Mouse (Mus musculus): ENCODE results near the gene Olfr547. TPM values are rescaled to one million over a fixed set of nuclear protein-coding genes. Genes with fewer than 3 reads are reported as not detected.
"Not testable (repeated sequence)": the region's sequence is repeated elsewhere in the genome, so short reads cannot be mapped to it uniquely, and the experiment has no call there.

The Olfr547 gene
- total RNA-seq (2021), result not detected
- long read RNA-seq, experiment 1, result 0 reads
- long read RNA-seq, experiment 2, result 0 reads

GRCm38 (mm10) chr7:102534449-102534848 is at the start of gene Olfr547:
Gene Olfr547, plus strand, starts transcription at chr7:102534749.
- no peak for DNase-seq (ENCODE audit: extremely low spot score in 1 of 2, low spot score in 2 of 2)
- Histone ChIP-seq H3K27ac (no peak within 1 kb of the TSS), H3K4me3 (no peak within 1 kb of the TSS)
- intact Hi-C loops (cut with DNase I), result no loop called here
- TF ChIP-seq CTCF (IDR thresholded peaks at IDR 0.05), result no peak

- intact Hi-C loops (cut with DNase I); H3K27ac ChIP-seq; H3K4me3 ChIP-seq; DNase-seq (ENCODE audit: extremely low spot score in 1 of 2, low spot score in 2 of 2): not testable (repeated sequence)
Observed at GRCm38 (mm10) chr7:102484766-102485165, 49.8 kb upstream of the Olfr547 start.

DNA sequence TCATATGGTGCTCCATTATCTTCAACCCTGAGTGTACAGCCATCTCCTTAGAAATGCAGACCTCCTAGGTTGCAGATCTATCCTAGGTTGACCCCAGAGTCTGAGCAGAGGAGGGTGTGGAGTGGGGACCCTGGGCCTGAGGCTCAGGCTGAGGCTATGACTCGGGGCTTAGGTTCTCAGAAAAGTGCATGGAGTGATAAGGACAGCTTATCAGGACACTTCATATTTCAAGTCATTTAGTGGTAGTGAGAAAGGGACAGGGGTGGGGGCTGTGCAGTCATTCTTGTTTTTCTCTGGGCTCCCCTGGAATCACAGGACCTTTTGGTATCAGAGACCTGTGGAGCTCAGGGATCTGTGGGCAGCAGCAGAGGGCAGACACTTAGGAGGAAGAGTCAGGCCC is 48.4 kb upstream of the Olfr547 start:
- no peak for TF ChIP-seq CTCF (IDR thresholded peaks at IDR 0.05)
- Histone ChIP-seq H3K27ac (no peak overlapping the region), H3K4me3 (no peak overlapping the region)
- intact Hi-C loops (cut with DNase I), result no loop called here
- DNase-seq (ENCODE audit: extremely low spot score in 1 of 2, low spot score in 2 of 2), result no peak

DNA sequence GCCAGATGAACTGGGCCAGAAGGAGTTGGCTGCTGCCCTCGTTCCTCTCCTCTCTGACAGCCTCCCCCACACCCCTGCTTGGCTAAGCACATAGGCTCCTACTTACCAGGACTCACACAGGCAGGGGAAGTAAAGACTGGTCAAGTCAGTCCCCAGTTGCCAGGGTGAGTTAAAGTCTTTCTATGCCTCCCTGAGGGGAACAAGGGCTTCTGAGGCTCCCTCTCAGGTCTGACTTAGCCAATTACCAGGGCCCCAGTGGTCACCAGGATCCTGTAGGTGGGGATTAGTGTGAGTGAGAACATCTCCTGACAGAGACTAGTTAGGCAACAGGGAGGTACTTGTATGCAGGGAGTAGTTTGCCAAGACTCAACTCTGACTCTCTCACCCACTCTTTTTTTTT is 46.4 kb upstream of the Olfr547 start, which contains the start of gene Olfr544:
Olfr544 (minus strand) TSS at position 153 of the 400 bp plus-strand sequence.
- no peak for DNase-seq (ENCODE audit: extremely low spot score in 1 of 2, low spot score in 2 of 2)
- TF ChIP-seq CTCF (IDR thresholded peaks at IDR 0.05), result no peak
- Histone ChIP-seq H3K27ac (no peak within 1 kb of the TSS), H3K4me3 (no peak within 1 kb of the TSS)
- intact Hi-C loops (cut with DNase I), result no loop called here

DNA sequence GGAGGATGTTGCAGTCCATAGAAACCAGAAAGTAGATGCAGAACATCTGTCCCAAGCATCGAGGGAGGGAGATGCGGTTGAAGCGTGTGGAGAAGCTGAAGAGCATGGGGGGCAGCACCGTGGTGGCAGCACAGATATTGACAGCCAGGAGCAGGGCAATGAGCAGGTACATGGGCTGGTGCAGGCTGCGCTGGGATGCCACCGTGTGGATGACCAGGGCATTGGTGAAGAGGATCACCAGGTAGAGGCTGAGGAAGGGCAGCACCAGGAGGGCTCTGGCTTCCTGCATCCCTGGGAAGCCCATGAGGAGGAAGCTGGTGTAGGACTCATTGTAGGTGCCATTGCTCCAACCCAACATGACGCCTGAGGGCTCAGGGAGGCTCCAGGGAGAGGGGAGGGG is 40.1 kb upstream of the Olfr547 start:
- H3K4me3 ChIP-seq; intact Hi-C loops (cut with DNase I); H3K27ac ChIP-seq; DNase-seq (ENCODE audit: extremely low spot score in 1 of 2, low spot score in 2 of 2): not testable (repeated sequence)

- intact Hi-C loops (cut with DNase I), result no loop called here
- Histone ChIP-seq H3K4me3 (no peak within 1 kb of the TSS), H3K27ac (no peak within 1 kb of the TSS)
- no peak for DNase-seq (ENCODE audit: extremely low spot score in 1 of 2, low spot score in 2 of 2)
- no peak for TF ChIP-seq CTCF (IDR thresholded peaks at IDR 0.05)
Observed at GRCm38 (mm10) chr7:102499473-102499872, 35.1 kb upstream of the Olfr547 start, which contains the start of gene Olfr545. Gene Olfr545, minus strand, starts transcription at chr7:102499573.

DNA sequence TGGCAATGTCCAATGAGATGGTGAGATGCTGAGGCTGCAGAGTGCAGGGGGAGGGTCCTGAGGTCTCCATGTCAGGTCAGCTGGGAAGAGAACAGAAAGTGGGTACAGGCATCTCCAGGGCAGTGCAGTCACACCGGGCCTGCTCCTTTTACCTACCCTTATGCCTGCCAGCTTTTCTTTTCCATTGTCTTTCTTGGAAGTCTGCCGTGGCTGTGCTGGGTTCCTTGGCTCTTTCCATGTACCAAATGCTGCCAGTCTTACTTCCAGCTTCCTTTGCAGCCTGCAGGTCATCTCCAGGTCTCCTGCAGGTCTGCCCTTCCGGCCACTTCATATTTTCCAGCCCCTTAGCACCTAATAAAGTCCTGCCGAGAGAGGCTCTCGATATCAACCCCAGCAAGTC is 32.6 kb upstream of the Olfr547 start:
- Histone ChIP-seq H3K4me3 (no peak overlapping the region), H3K27ac (no peak overlapping the region)
- intact Hi-C loops (cut with DNase I), result no loop called here
- no peak for DNase-seq (ENCODE audit: extremely low spot score in 1 of 2, low spot score in 2 of 2)
- TF ChIP-seq CTCF (IDR thresholded peaks at IDR 0.05), result no peak

DNA sequence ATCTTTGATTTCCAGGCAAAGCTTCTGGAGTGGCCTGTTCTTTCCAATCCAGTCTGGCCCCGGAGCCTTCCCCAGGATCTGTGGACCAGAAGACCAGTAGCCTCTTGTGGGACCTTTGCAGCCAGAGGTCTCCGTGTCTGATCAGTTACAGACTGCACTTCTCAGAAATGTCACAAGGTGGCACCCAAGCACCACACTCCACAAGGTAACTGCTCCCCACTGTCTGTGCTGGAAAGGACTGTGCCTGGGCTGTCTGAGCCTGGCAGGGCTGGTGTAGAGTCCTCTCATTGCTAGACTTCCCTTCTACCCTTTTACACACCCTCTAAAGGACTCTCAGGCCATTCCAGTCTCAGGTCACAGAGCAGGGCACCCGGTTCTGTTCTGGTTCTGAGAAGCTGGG is 27.7 kb upstream of the Olfr547 start:
- intact Hi-C loops (cut with DNase I), result no loop called here
- no peak overlapping the region for H3K27ac ChIP-seq
- DNase-seq (ENCODE audit: extremely low spot score in 1 of 2, low spot score in 2 of 2), result peak; percentile 68 to 80
- no peak overlapping the region for H3K4me3 ChIP-seq
- TF ChIP-seq CTCF (IDR thresholded peaks at IDR 0.05), result peak; percentile 91

GRCm38 (mm10) chr7:102508066-102508465 is 26.5 kb upstream of the Olfr547 start:
- no peak for TF ChIP-seq CTCF (IDR thresholded peaks at IDR 0.05)
- H3K4me3 ChIP-seq, result no peak overlapping the region
- H3K27ac ChIP-seq, result no peak overlapping the region
- intact Hi-C loops (cut with DNase I), result no loop called here
- DNase-seq (ENCODE audit: extremely low spot score in 1 of 2, low spot score in 2 of 2), result no peak

DNA sequence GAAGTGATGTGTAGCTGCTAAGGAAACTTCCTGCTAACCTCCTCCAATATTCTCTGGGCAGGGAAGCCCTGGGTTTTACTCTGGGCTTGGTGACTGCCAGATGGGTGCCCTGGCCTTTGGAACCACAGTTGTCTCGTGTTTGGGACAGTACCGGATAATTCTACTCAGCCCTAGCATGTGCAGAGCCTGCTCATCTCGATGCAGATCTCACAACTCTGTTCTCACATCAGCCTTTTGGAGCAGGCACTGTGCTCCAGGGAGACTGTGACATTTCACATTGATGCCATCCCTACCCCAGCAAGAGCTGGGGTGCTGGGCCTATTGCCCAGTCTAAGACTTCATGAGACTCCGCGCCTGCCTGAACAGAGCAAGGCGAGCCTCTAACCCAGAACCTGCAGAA is 25.9 kb upstream of the Olfr547 start:
- H3K27ac ChIP-seq, result no peak overlapping the region
- no peak overlapping the region for H3K4me3 ChIP-seq
- intact Hi-C loops (cut with DNase I), result no loop called here
- DNase-seq (ENCODE audit: extremely low spot score in 1 of 2, low spot score in 2 of 2), result no peak
- no peak for TF ChIP-seq CTCF (IDR thresholded peaks at IDR 0.05)

DNA sequence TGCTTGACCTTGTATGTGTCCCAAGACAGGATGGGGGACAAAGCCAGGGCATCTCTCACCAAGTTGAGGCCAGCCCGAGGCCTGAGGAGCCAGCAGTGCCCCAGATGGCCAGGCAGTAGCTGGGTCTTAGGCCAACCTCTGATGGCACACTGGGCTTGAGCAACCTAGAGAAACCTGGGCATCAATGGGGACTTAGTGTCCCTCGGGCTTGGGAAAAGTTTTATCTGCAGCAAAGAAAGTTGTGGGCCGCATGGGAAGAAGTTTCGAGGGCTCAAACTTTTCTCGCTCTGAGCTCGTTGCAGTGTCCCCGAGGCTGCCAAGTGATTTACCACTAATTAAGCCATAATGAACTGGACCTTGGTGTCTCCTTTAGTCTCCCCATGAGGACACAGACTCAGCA is 24.8 kb upstream of the Olfr547 start:
- Histone ChIP-seq H3K27ac (no peak overlapping the region), H3K4me3 (no peak overlapping the region)
- DNase-seq (ENCODE audit: extremely low spot score in 1 of 2, low spot score in 2 of 2), result no peak
- intact Hi-C loops (cut with DNase I), result loop anchor here (5.0 kb wide), 1 partner anchor 188 kb away; the partner anchor contains the start of gene Olfr557
- TF ChIP-seq CTCF (IDR thresholded peaks at IDR 0.05), result no peak

DNA sequence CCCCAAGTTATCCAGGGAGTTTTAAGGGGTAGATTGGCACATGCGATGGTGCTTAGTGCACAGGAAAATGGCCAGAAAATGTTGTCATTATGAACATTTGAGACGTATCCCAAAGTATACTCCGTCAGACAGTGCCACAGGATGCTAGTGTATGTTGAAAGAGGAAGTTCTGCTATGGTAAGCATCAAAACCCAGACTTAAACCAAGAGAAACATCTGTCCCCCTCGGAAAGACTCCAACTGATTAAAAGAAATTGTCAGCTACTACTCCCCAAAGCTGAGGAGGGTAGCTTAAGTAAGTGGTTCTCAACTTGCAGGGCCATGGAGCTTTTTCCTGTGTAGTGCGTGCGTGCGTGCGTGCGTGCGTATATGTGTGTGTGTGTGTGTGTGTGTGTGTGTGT is 22.6 kb upstream of the Olfr547 start:
- Histone ChIP-seq H3K4me3 (no peak overlapping the region), H3K27ac (no peak overlapping the region)
- TF ChIP-seq CTCF (IDR thresholded peaks at IDR 0.05), result no peak
- intact Hi-C loops (cut with DNase I), result loop anchor here (2.0 to 5.0 kb wide), 4 partner anchors 185 to 1431 kb away; partner anchors contain the start of gene Olfr557
- DNase-seq (ENCODE audit: extremely low spot score in 1 of 2, low spot score in 2 of 2), result no peak

- peak overlapping the region; percentile 61 for H3K4me3 ChIP-seq
- H3K27ac ChIP-seq, result peak overlapping the region; percentile 7; the same call in 1 of the 2 replicates
- DNase-seq (ENCODE audit: extremely low spot score in 1 of 2, low spot score in 2 of 2), result peak; percentile 86 to 92
- intact Hi-C loops (cut with DNase I), result loop anchor here (1.0 to 5.0 kb wide), 6 partner anchors 123 to 1430 kb away; partner anchors contain the start of gene Olfr557
- TF ChIP-seq CTCF (IDR thresholded peaks at IDR 0.05), result peak; percentile 93
Observed at GRCm38 (mm10) chr7:102512814-102513435, 21.6 kb upstream of the Olfr547 start.
